Mouse (Mus musculus) limb, embryonic 11.5 days (tissue): ENCODE measurements around the gene Pnrc2. TPM values are rescaled to one million over a fixed set of nuclear protein-coding genes. Genes with fewer than 3 reads are reported as not detected.

Experiments
- ATAC-seq: fragments of 200-750 bp; cut with Nextera tagmentation; 2 replicates; pipeline ENCODE4 v1.8.0; 2017; ENCODE audit warnings: low read depth; ENCODE audit not compliant: insufficient number of reproducible peaks, low FRiP score, low TSS enrichment
- DNase-seq: peaks from one replicate; pipeline ENCODE4 v3.0.0-alpha.2; 2015; ENCODE audit warnings: low spot score
- H3K27ac ChIP-seq: fragments of 300-500 bp; sonication (generic); replicated peaks from 2 replicates; pipeline ENCODE4 v1.5.1; 2014; ENCODE audit warnings: low read depth, mild to moderate bottlenecking, low read length
- H3K27me3 ChIP-seq: fragments of 300-500 bp; sonication (generic); 2 replicates; pipeline ENCODE4 v1.6.1; 2014; ENCODE audit warnings: mild to moderate bottlenecking, low read length, mixed read lengths; ENCODE audit not compliant: control insufficient read depth, insufficient read depth
- H3K36me3 ChIP-seq: fragments of 300-500 bp; sonication (generic); 2 replicates; pipeline ENCODE4 v1.6.1; 2014; ENCODE audit warnings: mild to moderate bottlenecking, low read length, moderate library complexity, mixed read lengths; ENCODE audit not compliant: control insufficient read depth, insufficient read depth
- H3K4me1 ChIP-seq: fragments of 300-500 bp; sonication (generic); 2 replicates; pipeline ENCODE4 v1.6.1; 2014; ENCODE audit warnings: low read length, mixed read lengths; ENCODE audit not compliant: control insufficient read depth, insufficient read depth
- H3K4me2 ChIP-seq: fragments of 300-500 bp; sonication (generic); 2 replicates; pipeline ENCODE4 v1.6.1; 2014; ENCODE audit warnings: low read depth, mild to moderate bottlenecking, moderate library complexity; ENCODE audit not compliant: severe bottlenecking
- H3K4me3 ChIP-seq: fragments of 300-500 bp; sonication (generic); 2 replicates; pipeline ENCODE4 v1.5.1; 2014; ENCODE audit warnings: low read depth, low read length
- H3K9ac ChIP-seq: fragments of 300-500 bp; sonication (generic); 2 replicates; pipeline ENCODE4 v1.6.1; 2014; ENCODE audit warnings: mild to moderate bottlenecking, low read length
- H3K9me3 ChIP-seq: fragments of 300-500 bp; sonication (generic); 2 replicates; pipeline ENCODE4 v1.6.1; 2016; ENCODE audit warnings: low read length; ENCODE audit not compliant: control insufficient read depth
- WGBS: fragments of 180-500 bp; shearing (Covaris S2); extraction: QIAGEN DNeasy Blood & Tissue Kit; methylation state at CpG from one replicate; pipeline ENCODE4 v1.1.7; 2014; 5-methylcytosine and 5-hydroxymethylcytosine counted together
- polyA plus RNA-seq: library from polyadenylated mRNA; unstranded; fragments of >200 nt; fragmentation: Nextera tagmentation; extraction: Ambion mirVana; gene quantifications from 2 replicates; pipeline ENCODE4 v1.2.1, GENCODE M21; 2014

Pnrc2 gene
- polyA plus RNA-seq, 1 experiment from 2014 or later: 234 TPM

DNA sequence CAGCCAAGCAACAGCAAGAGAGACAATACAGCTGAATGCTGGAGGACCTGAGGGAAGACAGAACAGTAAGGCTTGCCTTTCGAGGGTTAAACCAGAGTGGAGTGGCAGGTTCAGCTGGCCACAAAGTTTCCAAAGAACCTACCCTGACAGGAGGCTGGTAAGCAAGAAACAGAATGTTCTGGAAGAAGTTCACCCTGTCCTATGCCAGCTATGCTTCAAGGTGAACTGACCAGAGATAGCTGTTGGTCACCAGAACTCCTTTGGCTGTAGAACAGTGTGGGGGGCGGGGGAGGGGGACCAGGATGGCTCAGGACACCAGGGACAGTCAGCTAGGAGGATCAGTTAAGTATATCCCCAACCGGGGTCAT is 34.7 kb downstream of the Pnrc2 start:
- H3K9me3 ChIP-seq: no peaks in the 10 kb centered on the region
- ATAC-seq (no peak), DNase-seq (no peak)
- H3K27me3 ChIP-seq: no peaks in the 10 kb centered on the region
- H3K9ac ChIP-seq: no peak overlapping the region
- H3K36me3 ChIP-seq: no peaks in the 10 kb centered on the region
- H3K27ac ChIP-seq: no peak overlapping the region
- WGBS: 79% methylated on average over 3 of the region's 3 CpGs
- no peaks in the 10 kb centered on the region for H3K4me1 ChIP-seq
- H3K4me3 ChIP-seq: no peak overlapping the region
- no peak overlapping the region for H3K4me2 ChIP-seq

GRCm38 (mm10) chr4:135834124-135834717 is 39.4 kb downstream of the Pnrc2 start:
- DNase-seq (no peak), ATAC-seq (no peak)
- no peaks in the 10 kb centered on the region for H3K36me3 ChIP-seq
- no peak overlapping the region for H3K27ac ChIP-seq
- 83% methylated on average over 8 of the region's 8 CpGs for WGBS
- no peak overlapping the region for H3K9ac ChIP-seq
- no peak overlapping the region for H3K4me2 ChIP-seq
- no peaks in the 10 kb centered on the region for H3K4me1 ChIP-seq
- H3K9me3 ChIP-seq: no peaks in the 10 kb centered on the region
- no peak overlapping the region for H3K4me3 ChIP-seq
- H3K27me3 ChIP-seq: no peaks in the 10 kb centered on the region

DNA sequence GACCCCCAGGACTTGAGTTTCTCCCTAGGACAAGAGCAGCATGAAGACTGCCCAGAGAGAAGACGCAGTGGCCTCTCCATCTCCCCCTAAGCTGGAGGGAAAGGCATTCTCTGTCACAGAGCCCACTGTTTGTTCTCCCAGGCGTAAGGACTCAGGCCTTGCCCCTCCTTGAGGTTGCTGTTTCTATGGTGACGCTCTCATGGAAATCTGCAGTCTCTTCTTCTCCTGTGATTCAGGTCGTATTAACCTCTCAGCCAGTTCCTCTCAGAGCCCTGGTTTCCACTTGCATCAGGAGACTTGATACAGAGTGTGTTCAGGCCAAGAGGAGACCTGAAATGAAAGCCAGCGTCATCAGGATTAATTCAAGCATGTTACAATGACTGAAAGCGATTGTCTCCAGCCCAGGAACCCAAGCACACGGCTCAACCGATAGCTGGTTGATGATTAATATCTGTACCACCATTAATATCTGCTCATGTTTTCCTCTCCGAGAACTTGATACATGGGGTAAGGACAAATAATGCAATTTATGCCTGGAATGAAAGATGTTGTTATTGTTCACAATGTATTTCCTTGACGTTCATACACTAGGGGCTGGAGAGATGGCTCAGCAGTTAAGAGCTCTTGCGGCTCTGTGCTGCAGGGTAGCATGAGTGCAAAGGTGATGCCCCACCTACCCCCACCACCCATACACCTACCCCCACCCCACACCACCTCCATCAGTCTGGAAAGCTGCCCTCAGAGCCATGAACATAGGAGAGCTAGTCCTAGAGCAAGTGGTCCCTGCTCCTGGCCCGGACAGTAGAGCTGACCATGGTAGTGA is 40.1 kb downstream of the Pnrc2 start:
- H3K27me3 ChIP-seq: no peaks in the 10 kb centered on the region
- H3K9ac ChIP-seq: no peak overlapping the region
- no peaks in the 10 kb centered on the region for H3K36me3 ChIP-seq
- 79% methylated on average over 12 of the region's 12 CpGs for WGBS
- ATAC-seq (no peak), DNase-seq (no peak)
- no peak overlapping the region for H3K27ac ChIP-seq
- no peak overlapping the region for H3K4me2 ChIP-seq
- no peaks in the 10 kb centered on the region for H3K4me1 ChIP-seq
- H3K4me3 ChIP-seq: no peak overlapping the region
- H3K9me3 ChIP-seq: no peaks in the 10 kb centered on the region

DNA sequence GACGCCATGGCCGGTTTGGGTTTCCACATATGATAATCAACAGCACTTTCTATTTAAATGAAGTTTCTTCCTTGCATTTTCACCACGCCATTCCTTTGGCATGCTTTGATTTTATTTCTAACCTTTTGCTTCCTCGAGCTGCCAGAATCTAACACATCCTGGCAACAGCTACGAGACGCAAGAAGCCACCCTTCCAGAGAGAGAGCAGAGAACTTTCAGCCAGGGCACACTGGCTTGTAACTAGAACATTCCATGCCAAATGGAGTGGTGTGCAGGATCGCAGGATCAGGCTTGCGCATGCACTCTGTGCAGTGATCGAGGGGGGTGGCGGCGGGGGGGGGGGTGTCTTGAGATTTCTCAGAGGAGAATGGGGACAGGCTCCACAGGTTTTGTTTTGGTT is 41.6 kb downstream of the Pnrc2 start:
- H3K9ac ChIP-seq: no peak overlapping the region
- no peak overlapping the region for H3K4me3 ChIP-seq
- H3K4me2 ChIP-seq: no peak overlapping the region
- 80% methylated on average over 11 of the region's 11 CpGs for WGBS
- no peak overlapping the region for H3K27ac ChIP-seq
- no peak for ATAC-seq
- H3K4me1 ChIP-seq: no peaks in the 10 kb centered on the region
- no peak for DNase-seq
- no peaks in the 10 kb centered on the region for H3K36me3 ChIP-seq
- no peaks in the 10 kb centered on the region for H3K9me3 ChIP-seq
- H3K27me3 ChIP-seq: no peaks in the 10 kb centered on the region

- WGBS: 38% methylated on average over 11 of the region's 11 CpGs
Observed at GRCm38 (mm10) chr4:135828491-135828890, 45.2 kb downstream of the Pnrc2 start.

DNA sequence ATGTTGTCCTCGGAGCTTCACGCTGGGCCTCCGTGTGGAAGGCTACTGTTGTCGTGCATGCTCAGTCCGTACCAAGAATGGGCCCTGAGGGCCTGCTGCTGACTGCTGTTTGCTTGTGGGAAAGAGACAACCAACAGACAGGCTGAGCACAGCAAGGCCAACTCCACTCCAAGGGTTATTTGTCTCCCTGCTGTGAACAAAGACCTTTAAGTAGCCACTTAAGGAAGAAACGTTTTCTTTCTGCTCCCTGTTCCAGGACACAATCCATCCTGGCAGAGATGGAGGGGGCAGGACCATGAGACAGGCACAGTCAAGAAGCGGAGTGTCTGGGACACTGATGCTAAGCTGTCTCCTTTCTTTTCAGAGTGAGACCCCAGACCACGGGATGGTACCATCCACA is 49.4 kb downstream of the Pnrc2 start:
- 59% methylated on average over 8 of the region's 8 CpGs for WGBS

More at GRCm38 (mm10) chr4:135828491-135828890, 45.2 kb downstream of the Pnrc2 start:
- H3K27me3 ChIP-seq: no peaks in the 10 kb centered on the region
- no peaks in the 10 kb centered on the region for H3K36me3 ChIP-seq
- no peaks in the 10 kb centered on the region for H3K4me1 ChIP-seq
- DNase-seq (peak; percentile 75), ATAC-seq (peak; percentile 31; the same call in 1 of the 2 replicates)
- peak overlapping the region; percentile 15 for H3K27ac ChIP-seq
- no peak overlapping the region for H3K4me3 ChIP-seq
- no peak overlapping the region for H3K9ac ChIP-seq
- no peaks in the 10 kb centered on the region for H3K9me3 ChIP-seq
- H3K4me2 ChIP-seq: no peak overlapping the region

GRCm38 (mm10) chr4:135823298-135823697 is 50.4 kb downstream of the Pnrc2 start:
- DNase-seq: no peak
- H3K4me1 ChIP-seq: no peaks in the 10 kb centered on the region

More for the DNA sequence above, 49.4 kb downstream of the Pnrc2 start:
- no peak overlapping the region for H3K4me3 ChIP-seq
- no peaks in the 10 kb centered on the region for H3K9me3 ChIP-seq
- H3K27me3 ChIP-seq: no peaks in the 10 kb centered on the region
- no peaks in the 10 kb centered on the region for H3K36me3 ChIP-seq
- H3K4me2 ChIP-seq: no peak overlapping the region
- ATAC-seq (no peak), DNase-seq (no peak)
- H3K4me1 ChIP-seq: no peaks in the 10 kb centered on the region
- H3K27ac ChIP-seq: no peak overlapping the region
- H3K9ac ChIP-seq: no peak overlapping the region

DNA sequence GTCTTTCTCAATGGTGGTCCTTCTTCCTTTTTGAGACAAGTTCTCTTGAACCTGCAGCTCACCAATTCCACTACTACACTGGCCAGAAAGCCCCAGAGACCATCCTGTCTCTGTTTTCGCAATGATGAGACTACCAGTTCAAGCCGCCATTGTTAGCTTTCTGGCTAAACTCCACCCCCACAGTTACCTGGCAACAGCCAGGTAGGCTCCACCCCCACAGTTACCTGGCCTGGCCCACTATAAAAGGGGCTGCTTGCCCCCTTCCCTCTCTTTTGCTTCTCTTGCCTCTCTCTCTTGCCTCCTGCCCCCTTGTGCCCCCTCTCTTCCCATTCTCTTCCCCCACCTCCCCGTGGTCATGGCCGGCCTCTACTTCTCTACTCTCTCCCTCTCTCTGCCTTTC is 51.9 kb downstream of the Pnrc2 start:
- no peak for DNase-seq
- no peak overlapping the region for H3K9ac ChIP-seq
- H3K36me3 ChIP-seq: no peaks in the 10 kb centered on the region
- H3K4me2 ChIP-seq: no peak overlapping the region
- no peaks in the 10 kb centered on the region for H3K4me1 ChIP-seq
- ATAC-seq: no peak
- H3K4me3 ChIP-seq: no peak overlapping the region
- H3K27ac ChIP-seq: no peak overlapping the region
- no peaks in the 10 kb centered on the region for H3K9me3 ChIP-seq
- 86% methylated on average over 4 of the region's 4 CpGs for WGBS
- no peaks in the 10 kb centered on the region for H3K27me3 ChIP-seq

More at GRCm38 (mm10) chr4:135823298-135823697, 50.4 kb downstream of the Pnrc2 start:
- no peak for ATAC-seq
- Histone ChIP-seq H3K4me3 (no peak overlapping the region), H3K9ac (no peak overlapping the region), H3K4me2 (no peak overlapping the region), H3K27me3 (no peaks in the 10 kb centered on the region), H3K36me3 (no peaks in the 10 kb centered on the region), H3K27ac (no peak overlapping the region), H3K9me3 (no peaks in the 10 kb centered on the region)
- WGBS: 79% methylated on average over 2 of the region's 2 CpGs
